Mouse (Mus musculus) forebrain, embryonic 14.5 days (tissue): ENCODE data around the gene Raver2. TPM values are rescaled to one million over a fixed set of nuclear protein-coding genes. Genes with fewer than 3 reads are reported as not detected.
"Not testable (repeated sequence)": the region's sequence is repeated elsewhere in the genome, so short reads cannot be mapped to it uniquely, and the experiment has no call there.

Experiments used
- ATAC-seq: fragments of 200-750 bp; cut with Nextera tagmentation; 2 replicates; pipeline ENCODE4 v1.8.0; 2017; ENCODE audit warnings: mild to moderate bottlenecking, moderate library complexity
- DNase-seq: peaks from one replicate; pipeline ENCODE4 v3.0.0-alpha.2; 2015; ENCODE audit warnings: low spot score
- H3K27ac ChIP-seq: fragments of 300-500 bp; sonication (generic); 2 replicates; pipeline ENCODE4 v1.5.1; 2014; ENCODE audit warnings: low read depth, mild to moderate bottlenecking, control low read depth, low read length, moderate library complexity
- H3K27me3 ChIP-seq: fragments of 300-500 bp; sonication (generic); replicated peaks from 2 replicates; pipeline ENCODE4 v1.6.1; 2014; ENCODE audit warnings: low read length, control low read depth, mixed read lengths; ENCODE audit not compliant: control insufficient read depth, insufficient read depth
- H3K36me3 ChIP-seq: fragments of 300-500 bp; sonication (generic); 2 replicates; pipeline ENCODE4 v1.6.1; 2014; ENCODE audit warnings: low read length, control low read depth; ENCODE audit not compliant: control insufficient read depth, insufficient read depth
- H3K4me1 ChIP-seq: fragments of 300-500 bp; sonication (generic); 2 replicates; pipeline ENCODE4 v1.6.1; 2014; ENCODE audit warnings: antibody characterized with exemption, low read length, control low read depth; ENCODE audit not compliant: control insufficient read depth, insufficient read depth
- H3K4me2 ChIP-seq: fragments of 300-500 bp; sonication (generic); 2 replicates; pipeline ENCODE4 v1.6.1; 2014; ENCODE audit warnings: mild to moderate bottlenecking, control low read depth, low read length
- H3K4me3 ChIP-seq: fragments of 300-500 bp; sonication (generic); 2 replicates; pipeline ENCODE4 v1.5.1; 2014; ENCODE audit warnings: low read depth, low read length, control low read depth
- H3K9ac ChIP-seq: fragments of 300-500 bp; sonication (generic); 2 replicates; pipeline ENCODE4 v1.6.1; 2014; ENCODE audit warnings: mild to moderate bottlenecking, low read length, control low read depth, moderate library complexity
- H3K9me3 ChIP-seq: fragments of 300-500 bp; sonication (generic); replicated peaks from 2 replicates; pipeline ENCODE4 v1.6.1; 2016; ENCODE audit warnings: low read length, control low read depth, mixed read lengths; ENCODE audit not compliant: control insufficient read depth
- WGBS: fragments of 180-500 bp; shearing (Covaris S2); extraction: QIAGEN DNeasy Blood & Tissue Kit; methylation state at CpG from one replicate; pipeline ENCODE4 v1.1.7; 2014; 5-methylcytosine and 5-hydroxymethylcytosine counted together
- polyA plus RNA-seq: library from polyadenylated mRNA; unstranded; fragments of >200 nt; fragmentation: Nextera tagmentation; extraction: Ambion mirVana; gene quantifications from 2 replicates; pipeline ENCODE4 v1.2.1, GENCODE M21; 2014

The Raver2 gene
- polyA plus RNA-seq, 1 experiment from 2014 or later, result 5.4 TPM

GRCm38 (mm10) chr4:101084863-101085262 is 16.1 kb downstream of the Raver2 start:
- no peaks in the 10 kb centered on the region for H3K27me3 ChIP-seq
- H3K4me1 ChIP-seq, result 0 out of 2 replicates have a peak, but pooled peaks cover 7% of the 10 kb centered on the region
- no peak overlapping the region for H3K9ac ChIP-seq
- WGBS, result 91% methylated on average over 4 of the region's 4 CpGs
- ATAC-seq, result no peak
- no peak overlapping the region for H3K4me3 ChIP-seq
- no peaks in the 10 kb centered on the region for H3K36me3 ChIP-seq
- H3K4me2 ChIP-seq, result no peak overlapping the region
- H3K9me3 ChIP-seq, result no peaks in the 10 kb centered on the region
- H3K27ac ChIP-seq, result no peak overlapping the region
- DNase-seq, result no peak

GRCm38 (mm10) chr4:101086040-101086439 is 17.3 kb downstream of the Raver2 start:
- no peak overlapping the region for H3K4me2 ChIP-seq
- H3K36me3 ChIP-seq, result no peaks in the 10 kb centered on the region
- no peak overlapping the region for H3K27ac ChIP-seq
- no peak overlapping the region for H3K9ac ChIP-seq
- no peak for DNase-seq
- H3K4me3 ChIP-seq, result no peak overlapping the region
- H3K9me3 ChIP-seq, result no peaks in the 10 kb centered on the region
- no peak for ATAC-seq
- WGBS, result 95% methylated on average over 3 of the region's 3 CpGs
- H3K27me3 ChIP-seq, result no peaks in the 10 kb centered on the region
- 0 out of 2 replicates have a peak, but pooled peaks cover 7% of the 10 kb centered on the region for H3K4me1 ChIP-seq

- no peaks in the 10 kb centered on the region for H3K9me3 ChIP-seq
- 40% methylated on average over 1 of the region's 1 CpGs for WGBS
- H3K27me3 ChIP-seq, result no peaks in the 10 kb centered on the region
- DNase-seq (no peak), ATAC-seq (no peak)
- no peak overlapping the region for H3K27ac ChIP-seq
- H3K36me3 ChIP-seq, result no peaks in the 10 kb centered on the region
- no peak overlapping the region for H3K4me2 ChIP-seq
- no peak overlapping the region for H3K4me3 ChIP-seq
- H3K9ac ChIP-seq, result no peak overlapping the region
- 0 out of 2 replicates have a peak, but pooled peaks cover 2% of the 10 kb centered on the region for H3K4me1 ChIP-seq
These were observed 18.9 kb downstream of the Raver2 start for GRCm38 (mm10) chr4:101087721-101088120.

- not testable (repeated sequence) for H3K27me3 ChIP-seq, H3K9me3 ChIP-seq, H3K4me1 ChIP-seq, ATAC-seq, H3K27ac ChIP-seq, H3K9ac ChIP-seq, DNase-seq, H3K36me3 ChIP-seq, H3K4me2 ChIP-seq, H3K4me3 ChIP-seq
- WGBS, result 95% methylated on average over 3 of the region's 3 CpGs
These were observed 21.8 kb downstream of the Raver2 start for GRCm38 (mm10) chr4:101090630-101091029.

- no peak for ATAC-seq
- DNase-seq, result no peak
- Histone ChIP-seq H3K4me1 (no peaks in the 10 kb centered on the region), H3K9me3 (no peaks in the 10 kb centered on the region), H3K27ac (no peak overlapping the region), H3K9ac (no peak overlapping the region), H3K36me3 (no peaks in the 10 kb centered on the region), H3K27me3 (no peaks in the 10 kb centered on the region), H3K4me2 (no peak overlapping the region), H3K4me3 (no peak overlapping the region)
- 82% methylated on average over 10 of the region's 10 CpGs for WGBS
These were observed 24.5 kb downstream of the Raver2 start for GRCm38 (mm10) chr4:101093292-101093691.

GRCm38 (mm10) chr4:101107122-101107521 is 38.3 kb downstream of the Raver2 start:
- ATAC-seq (no peak), DNase-seq (no peak)
- no peak overlapping the region for H3K4me2 ChIP-seq
- H3K27me3 ChIP-seq, result no peaks in the 10 kb centered on the region
- no peak overlapping the region for H3K4me3 ChIP-seq
- 0 out of 2 replicates have a peak, but pooled peaks cover 2% of the 10 kb centered on the region for H3K9me3 ChIP-seq
- 94% methylated on average over 12 of the region's 12 CpGs for WGBS
- no peak overlapping the region for H3K9ac ChIP-seq
- H3K4me1 ChIP-seq, result no peaks in the 10 kb centered on the region
- H3K27ac ChIP-seq, result no peak overlapping the region
- no peaks in the 10 kb centered on the region for H3K36me3 ChIP-seq

GRCm38 (mm10) chr4:101121002-101121401 is 52.2 kb downstream of the Raver2 start:
- H3K27ac ChIP-seq, result no peak overlapping the region
- no peak overlapping the region for H3K4me3 ChIP-seq
- WGBS, result 95% methylated on average over 7 of the region's 7 CpGs
- no peak overlapping the region for H3K4me2 ChIP-seq
- ATAC-seq, result no peak
- H3K9ac ChIP-seq, result no peak overlapping the region
- no peaks in the 10 kb centered on the region for H3K4me1 ChIP-seq
- no peaks in the 10 kb centered on the region for H3K36me3 ChIP-seq
- H3K27me3 ChIP-seq, result no peaks in the 10 kb centered on the region
- H3K9me3 ChIP-seq, result no peaks in the 10 kb centered on the region
- no peak for DNase-seq

GRCm38 (mm10) chr4:101135013-101135412 is 66.2 kb downstream of the Raver2 start:
- DNase-seq (no peak), ATAC-seq (no peak)
- Histone ChIP-seq H3K9me3 (no peaks in the 10 kb centered on the region), H3K4me1 (no peaks in the 10 kb centered on the region), H3K4me3 (no peak overlapping the region), H3K4me2 (no peak overlapping the region), H3K27ac (no peak overlapping the region), H3K9ac (no peak overlapping the region), H3K27me3 (no peaks in the 10 kb centered on the region), H3K36me3 (no peaks in the 10 kb centered on the region)
- 85% methylated on average over 8 of the region's 8 CpGs for WGBS

- Histone ChIP-seq H3K9ac (no peak overlapping the region), H3K9me3 (no peaks in the 10 kb centered on the region), H3K4me1 (no peaks in the 10 kb centered on the region), H3K4me2 (no peak overlapping the region), H3K4me3 (no peak overlapping the region), H3K27ac (no peak overlapping the region), H3K27me3 (no peaks in the 10 kb centered on the region), H3K36me3 (no peaks in the 10 kb centered on the region)
- DNase-seq (no peak), ATAC-seq (no peak)
- WGBS, result 91% methylated on average over 14 of the region's 14 CpGs
These were observed 67.1 kb downstream of the Raver2 start for GRCm38 (mm10) chr4:101135909-101136308.
